Mouse (Mus musculus): Measurements from ENCODE around the gene Socs2.

Gene Socs2

DNA sequence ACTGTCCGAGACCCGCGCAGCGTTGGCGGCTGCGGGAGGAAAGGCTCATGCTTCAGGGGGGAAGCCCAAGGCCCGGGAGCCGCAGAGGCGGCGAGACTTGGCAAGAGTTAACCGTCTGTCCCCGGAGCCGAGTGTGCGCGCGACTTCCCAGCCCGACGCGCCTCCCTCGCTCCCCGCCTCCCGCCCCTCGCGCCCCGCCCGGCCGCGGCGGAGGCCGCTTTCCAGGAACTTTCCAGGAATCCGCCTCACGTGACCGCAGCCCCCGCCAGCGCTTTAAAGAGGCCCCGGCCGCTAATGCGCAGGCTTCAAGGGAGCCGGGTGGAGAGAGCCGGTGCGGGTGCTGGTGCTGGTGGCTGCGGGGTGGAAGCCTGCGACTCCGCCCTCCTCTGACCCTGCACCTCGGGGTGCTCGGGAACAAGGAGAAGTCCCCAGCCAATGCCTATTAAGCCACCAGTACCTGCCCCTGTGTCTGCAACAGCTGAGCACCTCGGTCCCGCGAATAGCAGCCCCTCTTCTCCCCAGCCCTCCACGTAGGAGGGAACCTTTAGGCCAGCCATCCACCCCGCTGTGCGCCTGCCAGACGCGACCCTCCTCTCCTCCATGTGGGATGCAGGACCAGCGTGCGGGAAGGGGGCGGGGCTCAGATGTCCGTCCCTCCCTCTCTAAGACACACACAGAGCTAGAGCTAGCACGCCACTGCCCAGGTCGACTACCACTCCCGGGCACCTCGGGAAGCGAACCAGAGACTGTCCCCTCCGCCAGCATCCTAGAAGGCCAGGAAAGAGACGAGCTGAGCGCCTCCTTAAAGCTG is at the start of gene Socs2:
TSS of gene Socs2 (minus strand) at position 496 of the 811 bp plus-strand sequence.
- peak; percentile 92 for DNase-seq (ENCODE audit: low read depth, low spot score)

DNA sequence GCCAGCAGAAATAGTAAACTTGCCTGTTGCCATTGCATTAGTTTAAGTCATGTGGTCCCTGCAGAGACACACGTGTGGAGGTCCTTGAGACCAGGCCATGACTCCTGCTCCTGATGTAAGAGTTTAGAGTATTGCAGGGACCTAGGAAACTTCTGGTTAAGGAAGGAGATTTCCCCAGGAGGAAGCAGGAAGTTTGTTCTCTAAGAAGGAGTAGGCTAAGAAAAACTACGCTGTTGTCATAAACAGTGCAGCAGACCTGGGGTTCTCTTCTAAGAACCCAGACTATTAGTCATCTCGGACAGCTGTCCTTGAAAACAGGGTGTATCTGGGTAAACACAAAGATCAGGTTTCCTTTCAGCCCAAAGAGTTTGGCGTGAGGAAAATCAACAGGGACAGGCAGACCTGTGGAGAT is 48.5 kb upstream of the Socs2 start:
- DNase-seq (ENCODE audit: low read depth, low spot score) = no peak

DNA sequence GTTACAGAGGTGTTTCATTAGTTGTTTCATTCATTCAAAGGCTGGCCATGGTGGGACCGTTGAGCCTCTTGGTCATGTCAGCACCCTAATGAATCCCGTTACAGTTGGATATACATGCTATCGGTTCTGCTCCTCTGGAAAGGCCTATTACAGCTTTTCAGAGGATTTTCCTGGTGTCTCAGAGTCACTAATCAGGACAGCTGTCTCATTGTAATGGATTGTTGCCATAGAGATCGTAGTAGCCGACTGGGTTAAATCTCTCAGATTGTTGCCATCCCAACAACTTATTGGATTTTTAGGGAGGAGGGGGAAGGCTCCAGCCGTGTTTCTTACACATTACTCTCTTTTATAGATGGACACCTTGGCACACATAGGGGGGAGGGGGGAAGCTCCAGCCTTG is 47.5 kb upstream of the Socs2 start:
- no peak for DNase-seq (ENCODE audit: low read depth, low spot score)

DNA sequence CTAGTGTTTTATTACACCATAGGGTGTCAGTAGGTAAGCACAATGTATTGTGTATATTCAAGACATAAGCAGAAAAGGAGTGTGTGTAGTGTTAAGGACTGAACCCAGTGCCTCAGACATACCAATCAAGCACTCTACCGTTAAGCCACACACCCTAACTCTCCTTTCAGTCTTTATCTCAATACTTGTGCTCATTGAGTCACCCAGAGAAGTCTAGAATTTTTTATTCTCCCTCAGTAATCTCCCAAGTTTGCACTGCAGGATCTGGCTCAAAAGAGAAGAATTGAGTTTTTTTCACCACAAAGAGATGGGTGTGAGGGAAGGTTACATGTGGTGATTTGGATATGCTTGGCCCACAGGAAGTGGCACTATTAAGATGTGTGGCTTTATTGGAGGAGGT is 45.3 kb upstream of the Socs2 start:
- DNase-seq (ENCODE audit: low read depth, low spot score) = no peak

DNA sequence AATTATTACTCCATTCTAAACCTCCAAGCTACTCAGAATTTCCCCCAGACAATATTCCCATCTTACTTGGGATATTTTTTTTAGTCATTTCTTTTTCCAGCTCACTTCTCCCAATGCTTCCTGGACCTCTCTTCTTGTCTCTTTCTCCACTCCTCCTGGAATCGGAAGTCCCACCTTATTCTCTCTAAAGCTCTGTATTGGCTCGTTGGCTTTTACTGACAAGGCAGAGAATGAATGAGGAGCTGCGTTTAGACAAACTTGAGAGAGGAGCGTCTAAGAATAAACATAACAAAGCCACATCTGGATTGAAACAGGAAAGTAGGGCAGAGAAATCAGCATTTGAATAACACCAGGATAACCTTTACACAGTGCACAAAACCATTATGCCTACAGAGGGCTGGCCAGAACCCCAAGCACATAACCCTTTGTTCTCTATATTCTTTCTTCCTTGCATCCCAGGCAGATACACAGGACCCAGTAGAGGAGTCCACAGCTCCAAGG is 44.1 kb upstream of the Socs2 start:
- no peak for DNase-seq (ENCODE audit: low read depth, low spot score)

DNA sequence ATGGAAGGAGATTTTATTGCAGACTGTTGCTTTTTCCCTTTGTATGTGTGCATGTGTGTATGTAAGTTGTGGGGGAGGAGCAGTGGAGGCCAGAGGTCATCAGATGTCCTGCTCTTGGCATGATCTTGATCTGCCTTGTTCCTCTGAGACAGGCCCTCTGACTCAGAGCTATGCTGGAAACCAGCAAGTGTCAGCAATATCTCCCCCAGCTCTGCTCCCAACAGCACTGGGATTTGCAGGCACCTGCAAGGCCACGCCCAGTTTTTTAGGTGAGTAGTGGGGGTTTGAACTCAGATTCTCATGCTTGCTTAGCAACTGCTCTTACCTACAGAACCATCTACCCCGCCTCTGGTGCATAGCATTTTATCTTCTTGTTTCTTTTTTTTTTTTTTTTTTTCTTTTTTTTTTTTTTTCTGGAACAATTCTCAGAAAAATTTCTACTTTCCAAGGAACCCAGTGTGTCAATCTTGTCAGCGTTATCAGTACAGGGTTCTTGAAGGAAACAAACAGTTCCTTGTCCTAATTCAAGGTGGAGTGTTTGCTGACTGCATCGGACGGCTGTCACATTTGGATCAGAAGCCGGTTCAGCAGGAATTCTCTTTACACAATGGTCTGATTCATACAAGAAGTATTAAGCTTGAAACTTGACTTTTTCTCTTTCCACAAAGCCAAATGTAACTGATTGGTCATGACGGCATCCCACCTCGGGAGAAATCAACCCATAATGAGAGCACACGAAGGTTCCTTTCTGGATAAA is 41.2 kb upstream of the Socs2 start:
- no peak for DNase-seq (ENCODE audit: low read depth, low spot score)

DNA sequence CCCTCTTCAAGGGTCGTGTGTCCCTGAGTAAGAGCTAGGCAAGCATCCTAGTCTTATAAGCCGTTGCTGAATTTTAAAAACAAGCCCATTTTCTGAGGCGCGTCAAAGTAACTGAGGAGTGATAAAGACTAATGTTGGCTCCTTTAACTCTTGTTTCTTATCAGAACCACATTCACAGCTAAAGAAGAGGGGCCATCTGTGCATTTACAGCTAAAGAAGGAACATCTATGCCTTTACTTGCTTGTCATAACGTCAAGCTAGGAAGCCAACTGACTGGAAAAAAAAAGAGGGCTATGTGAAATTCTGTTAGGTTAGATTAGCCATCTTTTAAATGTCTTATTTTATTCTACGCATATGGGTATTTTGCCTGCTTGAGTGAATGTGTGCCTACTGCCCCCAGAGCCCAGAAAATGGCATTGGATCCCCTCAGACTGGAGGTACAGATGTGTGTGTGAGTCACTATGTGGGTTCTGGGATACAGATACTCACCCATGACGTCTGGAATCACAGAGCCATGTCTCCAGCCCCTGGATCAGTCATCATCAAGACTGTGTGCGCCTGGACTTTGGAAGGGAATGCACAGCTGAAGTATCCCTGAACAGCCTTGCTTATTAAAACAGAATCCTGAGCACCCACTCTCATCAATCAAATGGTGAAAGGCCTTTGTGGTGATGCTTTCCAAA is 40.5 kb upstream of the Socs2 start:
- DNase-seq (ENCODE audit: low read depth, low spot score) = no peak

DNA sequence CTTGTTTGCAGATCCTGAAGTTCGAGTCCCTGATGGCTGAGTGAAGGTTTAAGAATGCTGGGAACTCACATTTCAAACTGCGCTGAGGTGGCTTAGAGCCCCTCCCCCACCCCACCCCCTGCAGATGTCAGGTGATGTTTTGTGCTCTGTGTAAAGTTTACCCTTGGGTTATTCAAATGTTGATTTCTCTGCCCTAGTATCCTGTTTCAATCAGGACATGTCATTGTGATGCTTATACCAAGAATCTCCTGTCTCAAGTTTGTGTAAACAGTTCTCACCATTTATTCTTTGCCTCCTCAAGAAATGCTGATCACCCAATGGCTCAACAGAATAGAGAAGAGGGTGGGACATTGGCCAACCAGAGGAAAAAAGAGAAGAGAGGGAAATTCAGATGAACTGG is 39.1 kb upstream of the Socs2 start:
- no peak for DNase-seq (ENCODE audit: low read depth, low spot score)

DNA sequence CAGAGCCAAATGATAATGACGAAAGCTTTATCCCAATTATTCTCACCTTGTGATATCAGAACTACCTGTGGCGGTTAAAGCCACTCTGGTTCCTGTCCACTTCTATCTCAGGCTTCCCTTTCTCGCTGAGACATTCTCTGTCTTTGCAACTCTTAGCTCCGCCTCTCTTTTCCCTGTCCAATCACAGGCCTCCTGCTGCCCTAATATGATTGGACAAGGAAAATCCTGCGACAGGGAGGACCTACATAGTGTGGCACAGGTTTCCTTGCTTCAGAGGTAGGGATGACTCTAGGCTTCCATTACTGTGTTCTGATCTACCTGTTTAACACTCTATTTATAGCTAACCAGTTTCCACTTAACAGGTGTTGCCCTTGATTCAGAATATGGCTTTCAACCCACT is 36.3 kb upstream of the Socs2 start:
- no peak for DNase-seq (ENCODE audit: low read depth, low spot score)

DNA sequence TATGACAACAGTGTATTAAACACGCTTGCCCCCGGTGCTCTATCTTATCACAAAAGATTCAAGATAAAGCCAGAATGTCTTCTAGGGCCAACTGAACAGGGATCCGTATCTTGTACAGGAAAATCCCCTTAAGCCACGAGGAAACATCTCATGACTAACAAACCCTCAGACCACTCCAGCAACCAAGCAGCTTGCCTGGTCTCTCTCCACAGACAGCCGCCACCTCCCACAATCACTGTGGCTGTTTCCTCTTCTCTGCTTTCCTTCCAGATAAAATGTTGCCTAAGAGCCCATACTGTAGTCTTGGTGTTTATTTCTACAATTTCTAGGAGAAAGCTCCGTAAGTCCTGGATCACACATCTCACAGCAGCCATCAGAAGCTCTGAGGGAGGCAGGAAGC is 32.1 kb upstream of the Socs2 start:
- no peak for DNase-seq (ENCODE audit: low read depth, low spot score)

DNA sequence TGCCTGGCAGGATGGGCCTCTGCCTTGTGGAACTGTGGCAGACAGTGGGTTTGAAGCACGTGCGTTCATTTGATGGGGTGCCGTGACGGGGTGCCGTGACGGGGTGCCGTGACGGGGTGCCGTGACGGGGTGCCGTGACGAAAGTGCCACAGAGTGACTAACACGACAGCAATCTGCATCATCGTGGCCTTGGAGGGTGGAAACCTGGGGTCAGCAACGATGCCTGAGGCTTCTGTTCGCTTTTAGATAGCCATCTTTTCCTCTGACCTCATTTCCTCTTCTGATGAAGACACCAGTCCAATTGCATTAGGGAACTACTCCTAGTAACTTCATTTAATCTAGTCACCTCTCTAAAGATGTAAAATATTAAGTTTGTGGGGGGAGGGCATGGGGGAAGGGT is 31.0 kb upstream of the Socs2 start:
- DNase-seq (ENCODE audit: low read depth, low spot score) = no peak

DNA sequence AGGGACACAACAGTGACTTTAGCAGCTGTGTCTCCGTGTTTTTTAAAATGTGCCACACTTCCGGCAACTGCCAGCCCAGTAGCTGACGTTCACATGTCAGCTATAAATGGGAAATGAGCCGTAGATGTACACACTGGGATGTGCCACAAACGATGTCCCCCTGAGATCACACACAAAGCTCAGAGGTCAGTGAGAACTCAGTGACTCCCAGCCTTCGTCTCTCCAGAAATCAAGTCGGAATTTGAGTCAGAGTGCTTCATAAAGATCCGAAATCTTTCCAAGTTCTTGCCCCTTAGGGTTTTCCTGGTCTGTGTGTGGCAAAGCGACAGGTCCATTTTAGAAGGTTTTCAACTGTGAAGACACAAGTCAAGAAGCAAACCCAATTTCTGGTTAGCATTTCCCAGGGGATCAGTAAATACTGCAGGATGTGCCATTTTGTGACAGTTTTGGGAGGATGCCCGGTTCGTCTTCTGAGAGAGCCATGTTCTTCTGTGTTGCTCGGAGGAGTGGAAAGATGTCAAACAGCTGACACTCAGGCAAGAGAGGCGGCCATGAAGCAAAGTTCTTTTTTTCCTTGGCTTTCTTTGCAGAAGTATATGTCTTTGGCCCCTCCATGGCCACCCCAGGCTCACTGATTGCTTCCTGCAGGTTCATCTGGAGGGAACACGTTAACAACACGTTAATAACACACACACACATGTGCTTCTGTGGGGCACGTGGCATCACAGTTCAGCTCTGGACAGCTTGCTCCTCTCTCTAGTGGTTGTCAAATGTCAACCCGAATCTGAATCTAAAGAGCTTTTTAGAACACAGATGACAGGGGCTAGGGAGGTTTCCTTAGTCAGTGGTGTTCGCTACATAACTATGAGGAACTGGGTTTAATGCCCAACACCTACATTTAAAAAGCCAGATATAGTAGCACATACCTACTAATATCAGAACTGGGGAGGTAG is 28.4 kb upstream of the Socs2 start:
- no peak for DNase-seq (ENCODE audit: low read depth, low spot score)

DNA sequence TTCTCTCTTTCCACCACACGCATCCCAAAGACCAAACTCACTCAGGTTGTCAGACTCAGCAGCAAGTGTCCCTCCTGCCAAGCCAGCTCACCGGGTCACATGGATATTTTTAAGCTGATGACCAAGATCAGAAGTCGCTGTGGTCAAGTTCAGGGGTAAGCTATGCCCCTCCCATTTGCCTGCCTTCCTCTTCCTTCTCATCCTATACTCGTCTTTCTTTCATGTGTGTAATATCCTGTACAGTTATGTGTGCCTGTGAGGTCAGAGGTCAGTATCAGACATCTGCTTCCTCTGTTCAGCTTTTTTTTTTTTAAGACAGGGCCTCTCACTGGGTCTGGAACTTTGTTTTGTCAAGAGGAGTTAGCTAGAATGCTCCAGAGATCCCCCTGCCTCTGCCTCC is 25.4 kb upstream of the Socs2 start:
- DNase-seq (ENCODE audit: low read depth, low spot score) = no peak

DNA sequence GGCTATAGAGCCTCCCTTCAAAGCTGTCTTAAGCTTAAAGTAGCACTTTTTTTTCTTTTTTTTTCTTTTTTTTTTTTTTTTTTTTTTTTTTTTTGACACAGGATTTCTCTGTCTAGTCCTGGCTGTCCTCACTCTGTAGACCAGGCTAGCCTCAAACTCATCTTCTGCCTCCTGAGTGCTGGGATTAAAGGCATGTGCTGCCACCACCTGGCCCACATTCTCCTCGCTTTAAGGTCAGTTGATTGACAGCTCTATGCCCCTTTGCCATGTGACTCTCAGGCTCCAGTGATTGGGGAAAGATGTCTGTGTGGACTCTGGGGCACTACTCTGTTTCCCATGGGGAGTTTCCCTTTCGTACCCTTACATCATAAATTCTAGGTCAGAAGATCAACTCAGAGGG is 23.6 kb upstream of the Socs2 start:
- no peak for DNase-seq (ENCODE audit: low read depth, low spot score)

DNA sequence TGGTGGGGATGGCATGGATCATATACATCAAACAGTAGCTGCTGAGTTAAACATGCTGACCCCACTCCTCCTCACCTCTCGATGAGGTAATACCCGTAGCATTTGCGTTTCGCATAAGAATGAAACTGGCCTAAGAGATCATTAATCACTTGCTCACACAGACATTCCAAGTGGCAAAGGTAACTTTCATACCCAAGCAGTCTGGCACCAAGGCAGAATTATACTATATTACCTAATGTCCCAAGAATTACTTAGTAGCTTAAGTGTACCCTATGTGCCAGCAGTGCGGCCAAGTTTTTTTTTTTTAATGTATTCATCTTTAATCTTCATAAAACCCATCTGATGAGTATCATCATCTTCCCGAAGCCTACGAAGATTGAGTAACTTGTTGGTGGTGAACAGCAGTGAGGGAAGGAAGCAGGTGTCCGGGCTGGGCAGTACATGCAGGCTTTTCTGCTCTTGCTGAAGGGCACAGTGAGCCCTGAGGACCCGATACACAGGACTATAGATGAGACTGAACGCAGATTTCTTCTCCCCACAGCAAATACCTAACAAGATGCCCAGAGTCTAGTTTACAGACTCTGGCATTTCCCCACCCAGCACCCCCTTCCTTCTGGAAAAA is 22.8 kb upstream of the Socs2 start:
- no peak for DNase-seq (ENCODE audit: low read depth, low spot score)

DNA sequence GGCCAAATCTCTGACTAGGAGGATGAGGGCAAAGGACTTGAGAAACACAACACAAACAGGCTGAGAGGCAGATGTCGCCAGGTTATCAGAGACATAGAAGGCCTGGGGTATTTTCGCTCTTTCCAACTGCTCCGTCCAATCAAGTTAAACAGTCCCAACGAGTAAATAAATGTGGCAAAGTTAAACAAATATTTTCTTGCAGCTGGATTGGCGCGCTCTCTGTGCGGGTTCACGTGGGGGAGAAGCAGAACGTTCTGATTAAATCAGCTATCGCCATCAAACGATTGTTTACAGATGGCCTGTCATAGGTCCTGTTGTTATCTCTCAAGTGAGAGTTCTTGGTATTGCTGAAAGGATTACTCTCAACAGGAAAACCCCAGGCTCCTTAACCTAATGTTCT is 22.0 kb upstream of the Socs2 start:
- no peak for DNase-seq (ENCODE audit: low read depth, low spot score)

DNA sequence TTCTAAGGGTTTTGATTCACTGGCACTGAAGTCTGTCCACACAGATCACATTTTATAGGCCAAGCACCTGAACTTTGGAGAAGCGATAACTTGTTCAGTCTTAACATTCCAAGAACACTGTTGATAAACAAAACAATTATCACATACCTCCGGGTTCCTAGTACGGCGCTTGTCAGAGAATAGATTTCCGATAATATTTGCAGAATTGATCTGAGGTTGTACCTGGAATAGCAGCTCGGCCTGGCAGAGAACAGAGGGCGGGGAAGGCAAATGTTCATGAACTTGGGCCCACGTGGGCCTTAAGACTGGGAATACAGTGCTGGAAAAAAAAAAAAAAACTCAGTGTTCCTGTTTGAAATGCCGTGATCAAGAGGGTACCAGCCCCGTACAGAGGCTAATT is 13.3 kb upstream of the Socs2 start:
- no peak for DNase-seq (ENCODE audit: low read depth, low spot score)

DNA sequence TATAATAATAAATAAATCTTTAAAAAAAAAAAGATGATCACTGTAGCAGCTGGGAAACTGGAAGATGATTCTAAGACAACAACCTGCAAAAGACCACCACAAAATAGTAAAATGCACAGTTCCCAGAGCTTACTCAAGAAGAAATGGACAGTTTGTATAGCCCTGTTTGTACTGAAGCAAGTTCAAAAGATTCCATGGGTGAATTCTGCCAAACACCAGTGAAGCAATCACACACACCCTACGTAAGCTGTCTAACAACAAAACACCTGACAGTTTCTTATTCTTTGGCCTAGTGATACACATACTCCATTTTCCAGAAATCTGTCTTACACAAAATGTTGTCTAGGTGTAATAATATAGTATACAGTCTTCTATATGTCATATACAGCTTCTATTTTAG is 12.1 kb upstream of the Socs2 start:
- no peak for DNase-seq (ENCODE audit: low read depth, low spot score)

DNA sequence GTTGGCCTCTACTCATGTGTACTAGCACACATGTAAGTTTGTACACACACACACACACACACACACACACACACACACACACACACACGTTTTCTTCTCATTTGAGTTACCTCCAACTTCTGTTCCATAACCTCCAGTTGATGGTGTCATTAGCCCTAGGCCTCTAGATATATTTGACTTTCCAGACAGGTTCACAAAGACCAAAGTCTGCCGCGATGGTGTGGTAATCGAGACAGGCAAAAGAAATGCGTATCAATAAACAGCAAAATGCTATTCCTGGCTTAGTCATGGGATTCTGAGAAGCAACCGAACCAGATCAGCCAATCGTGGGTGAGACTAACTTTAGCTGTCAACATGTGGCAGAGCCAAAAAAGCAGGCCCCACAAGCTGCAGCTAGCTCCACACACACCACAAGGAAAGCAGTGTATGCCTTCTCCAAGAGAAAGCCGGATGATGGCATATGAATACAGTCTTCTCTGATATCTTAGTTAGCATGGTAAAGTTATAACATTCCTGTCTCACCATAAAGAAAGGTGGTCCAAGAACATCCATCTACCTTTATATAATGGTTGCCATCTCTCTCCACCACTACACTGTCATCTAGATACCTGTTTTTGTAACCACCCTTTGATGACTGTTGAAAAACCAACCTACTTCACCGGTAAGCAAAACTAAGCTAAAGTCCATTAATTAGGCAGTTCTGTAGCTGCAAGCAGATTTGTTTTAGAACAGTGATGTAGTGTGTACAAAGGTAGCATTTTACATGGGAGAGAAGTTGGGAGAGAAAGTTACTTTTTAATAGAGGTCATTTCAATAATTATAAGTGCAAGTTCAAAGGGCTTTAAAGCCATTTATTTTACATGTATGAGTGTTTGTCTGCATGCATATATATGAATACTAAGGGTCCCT is 9.5 kb upstream of the Socs2 start:
- DNase-seq (ENCODE audit: low read depth, low spot score) = no peak

DNA sequence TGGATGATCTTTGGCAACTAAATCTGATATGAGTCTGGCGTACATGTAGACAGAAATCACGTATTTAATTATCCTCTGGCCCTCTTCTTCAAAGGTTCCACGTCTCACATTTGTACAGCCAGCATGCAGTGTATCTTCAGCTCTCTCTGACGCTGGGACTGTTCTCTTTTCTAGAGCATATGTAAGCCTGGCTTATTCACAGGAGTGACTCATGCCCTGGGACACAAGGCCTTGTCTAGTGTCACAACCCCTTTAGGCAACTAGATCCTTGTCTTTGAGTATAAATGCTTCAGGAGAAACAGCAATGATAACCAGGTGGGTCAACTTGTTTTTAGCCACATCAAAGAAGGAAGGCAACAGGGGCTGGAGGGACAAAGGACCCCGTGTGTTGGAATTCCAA is 5.7 kb upstream of the Socs2 start:
- DNase-seq (ENCODE audit: low read depth, low spot score) = no peak

Data from forelimb bud, embryonic 11.5 days (tissue).